In genomic region chr5:116489621-116490020, GRCm38 (mm10) we compare ENCODE assay signal across 14 mouse cellular contexts.
"Had no signal": no experiment of that assay in that cellular context is flagged by ENCODE, and none has a peak within 500 bp of the region (broad histone marks: within the 10 kb centered on the region; RNA-seq: fewer than 3 reads in every experiment).

No protein-coding gene starts in this region.

- H3K9me3 ChIP-seq: kidney, embryonic 15.5 days; limb, embryonic 13.5 days; midbrain, embryonic 10.5 days; neural tube, embryonic 15.5 days had no signal

- H3K27me3 ChIP-seq: neural tube, embryonic 15.5 days had no signal

- H3K36me3 ChIP-seq: kidney, embryonic 15.5 days; limb, embryonic 13.5 days; midbrain, embryonic 10.5 days; neural tube, embryonic 15.5 days had no signal

- H3K4me2 ChIP-seq: kidney, embryonic 15.5 days; limb, embryonic 13.5 days; neural tube, embryonic 15.5 days had no signal

- H3K27ac ChIP-seq: kidney, embryonic 15.5 days; limb, embryonic 13.5 days; liver, embryonic 14.5 days; midbrain, embryonic 10.5 days had no signal

- H3K9ac ChIP-seq: kidney, embryonic 15.5 days; limb, embryonic 13.5 days; liver, embryonic 14.5 days; neural tube, embryonic 15.5 days had no signal

- H3K4me3 ChIP-seq: kidney, embryonic 15.5 days; limb, embryonic 13.5 days; midbrain, embryonic 10.5 days; myocyte; neural tube, embryonic 15.5 days had no signal

- DNase-seq: kidney, adult 11 months; kidney, postnatal 25 days; left cerebral cortex, postnatal 4 days; lung, adult 18-20 months; lung, postnatal 4 days; midbrain, embryonic 14.5 days; thymus, adult 18-20 months; thymus, postnatal 14 days had no signal
